Mouse (Mus musculus) T-cell, adult 66 days (primary cell): ENCODE data around the gene Erp29. TPM values are rescaled to one million over a fixed set of nuclear protein-coding genes. Genes with fewer than 3 reads are reported as not detected.

Experiments
- total RNA-seq, 2 experiments: library from RNA; stranded (reverse); gene quantifications; 3 replicates in 1 of 2; 4 replicates in 1 of 2; pipeline ENCODE4 v1.2.4; 2023

Gene Erp29
- total RNA-seq, result 10 to 100 TPM; 62.3 to 88.1 TPM

GRCm38 (mm10) chr5:121452026-121452869 lies at the start of gene Erp29:
Erp29 (minus strand) TSS chr5:121452506.

GRCm38 (mm10) chr5:121451644-121452025 lies 671 bp downstream of the Erp29 start, which contains the start of gene Tmem116:
Tmem116 (plus strand) TSS chr5:121451893.

GRCm38 (mm10) chr5:121397187-121398145 lies 54.8 kb downstream of the Erp29 start, which contains the start of gene Naa25:
Naa25 (plus strand) TSS chr5:121397936.

GRCm38 (mm10) chr5:121385461-121386119 lies 66.7 kb downstream of the Erp29 start, which contains the start of gene Trafd1:
Trafd1 (minus strand) TSS chr5:121385632.

Other genes with a start within 250 kb of the Erp29 start
- 1,000 to 10,000 TPM; 2,043 to 2,125 TPM for gene Rpl6, start 248.0 kb downstream of the Erp29 start, total RNA-seq
- 10 to 100 TPM; 63.2 to 64.9 TPM for gene Hectd4, start 232.3 kb downstream of the Erp29 start, total RNA-seq
- gene Trafd1, start 66.9 kb downstream of the Erp29 start, total RNA-seq, result 10 to 100 TPM; 41.8 to 51.2 TPM
- 10 to 100 TPM; 43.3 to 44.9 TPM for gene Naa25, start 54.6 kb downstream of the Erp29 start, total RNA-seq
- gene Tmem116, start 613 bp downstream of the Erp29 start, total RNA-seq, result 1 to 10 TPM in 1 of 2 experiments, under 1 TPM in 1; 0.77 to 1.5 TPM
- gene Adam1b, start 50.9 kb upstream of the Erp29 start, total RNA-seq, result under 1 TPM; 0.29 to 0.30 TPM
- gene Adam1a, start 93.0 kb upstream of the Erp29 start, total RNA-seq, result 10 to 100 TPM; 13.2 to 13.5 TPM
- not detected for gene Gm42878, start 93.0 kb upstream of the Erp29 start, total RNA-seq
- 100 to 1,000 TPM in 1 of 2 experiments, 10 to 100 TPM in 1; 99.5 to 122 TPM for gene Mapkapk5, start 93.4 kb upstream of the Erp29 start, total RNA-seq
- 10 to 100 TPM; 73.4 to 87.9 TPM for gene Aldh2, start 141.3 kb upstream of the Erp29 start, total RNA-seq
- 10 to 100 TPM in 1 of 2 experiments, 1 to 10 TPM in 1; 10.0 to 14.7 TPM for gene Acad12, start 166.4 kb upstream of the Erp29 start, total RNA-seq
- gene Acad10, start 208.0 kb upstream of the Erp29 start, total RNA-seq, result 10 to 100 TPM; 11.4 to 12.3 TPM
- 100 to 1,000 TPM; 107 to 120 TPM for gene Brap, start 208.1 kb upstream of the Erp29 start, total RNA-seq